Mouse (Mus musculus): ENCODE measurements at regions not wholly inside any gene's neighbourhood (a gene's known extent, or its start where the extent isn't known, plus 50 kb on each side); places are given as distances from the start of the nearest gene placed in this dataset.

GRCm38 (mm10) chr1:186379938-186380847 is 263.1 kb upstream of the Lyplal1 start:
- DNase-seq (ENCODE audit: extremely low spot score in 1 of 2, low spot score in 1 of 2) = no peak

GRCm38 (mm10) chr1:186376906-186377623 is 260.0 kb upstream of the Lyplal1 start:
- DNase-seq (ENCODE audit: extremely low spot score in 1 of 2, low spot score in 1 of 2) = no peak

DNA sequence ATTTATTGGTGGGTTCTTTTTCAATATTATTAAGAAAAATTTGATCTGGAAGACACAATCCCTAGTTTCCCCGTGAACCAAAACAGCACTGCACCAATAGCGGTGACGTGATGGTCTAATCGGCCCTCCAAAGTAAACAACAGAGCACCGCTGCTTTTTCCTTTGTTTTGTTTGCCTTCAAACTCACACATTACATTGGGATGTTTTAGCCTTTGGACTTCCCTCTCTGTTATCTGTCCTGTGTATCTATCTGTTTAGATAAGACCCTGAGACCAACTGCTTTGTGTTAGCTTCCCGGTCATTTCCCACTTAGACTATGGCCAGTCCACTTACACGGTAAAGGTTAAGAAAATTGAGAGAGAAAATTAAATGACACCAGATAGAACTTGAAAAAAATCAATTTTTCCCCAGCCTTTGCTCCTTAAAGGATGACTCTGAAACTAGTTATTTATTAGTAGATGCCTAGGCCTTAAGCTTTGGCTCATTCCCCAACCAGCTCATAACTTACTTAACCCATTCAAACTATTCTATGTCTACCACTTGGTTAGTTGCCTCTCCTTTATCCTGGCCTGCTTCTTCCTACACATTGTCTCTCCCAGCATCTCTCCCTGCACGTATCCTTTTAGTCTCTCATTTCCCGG is 257.0 kb upstream of the Lyplal1 start:
- DNase-seq (ENCODE audit: extremely low spot score in 1 of 2, low spot score in 1 of 2) = no peak

- DNase-seq (ENCODE audit: extremely low spot score in 1 of 2, low spot score in 1 of 2) = no peak
Measured at GRCm38 (mm10) chr1:186373386-186373785, 256.3 kb upstream of the Lyplal1 start.

DNA sequence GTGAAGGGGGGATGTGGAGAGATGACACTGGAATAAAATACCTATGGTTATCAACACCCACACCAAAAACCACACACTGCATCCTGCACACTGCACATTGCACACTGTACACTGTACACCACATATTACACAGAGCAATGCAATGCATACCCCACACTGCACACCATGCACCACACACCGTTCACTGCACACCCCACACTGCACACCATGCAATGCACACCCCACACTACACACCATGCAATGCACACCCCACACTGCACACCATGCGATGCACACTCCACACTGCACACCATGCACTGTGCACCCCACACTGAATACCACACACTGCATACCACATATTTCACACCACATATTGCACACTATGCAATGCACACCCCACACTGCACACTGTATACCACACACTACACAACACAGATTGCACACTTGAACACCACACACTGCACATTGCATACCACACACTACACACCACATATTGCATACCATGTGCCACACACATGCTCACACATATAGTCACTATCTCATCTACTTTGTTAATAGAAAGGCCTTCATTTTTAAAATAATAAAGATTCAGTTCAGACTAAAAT is 255.8 kb upstream of the Lyplal1 start:
- DNase-seq (ENCODE audit: extremely low spot score in 1 of 2, low spot score in 1 of 2) = no peak

GRCm38 (mm10) chr1:186363356-186363755 is 246.2 kb upstream of the Lyplal1 start:
- DNase-seq (ENCODE audit: extremely low spot score in 1 of 2, low spot score in 1 of 2) = no peak

DNA sequence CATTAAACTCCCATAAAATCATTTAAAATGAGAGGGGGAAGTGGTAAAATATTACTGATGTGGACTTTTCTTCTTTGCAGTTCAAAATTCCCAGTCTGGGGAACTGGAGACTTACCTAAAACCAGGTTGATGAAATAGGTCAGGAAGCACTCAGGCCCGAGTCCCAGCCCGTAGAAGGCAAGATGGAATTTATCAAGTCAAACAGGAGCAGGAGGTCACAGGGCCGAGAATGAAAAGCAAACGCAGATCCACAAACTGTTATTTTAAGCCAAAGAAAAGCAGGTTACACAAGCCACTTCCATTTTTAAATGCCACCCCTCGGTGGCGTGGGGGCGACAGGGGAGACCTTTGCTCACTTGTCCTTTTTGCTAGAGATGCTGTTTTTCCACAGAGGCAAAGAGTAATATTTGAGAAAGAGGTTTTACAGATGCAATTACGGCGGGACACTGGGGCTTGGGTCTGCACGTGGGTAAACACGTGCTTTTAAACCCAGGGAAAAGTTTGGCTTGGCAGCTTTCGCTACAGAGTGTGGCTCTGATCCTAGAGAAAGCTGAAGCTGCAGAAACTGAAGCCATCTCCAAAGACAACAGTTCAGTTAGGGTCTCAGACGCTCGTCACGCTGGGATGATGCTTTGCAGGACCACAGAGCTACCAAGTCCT is 241.0 kb upstream of the Lyplal1 start:
- DNase-seq (ENCODE audit: extremely low spot score in 1 of 2, low spot score in 1 of 2) = no peak

DNA sequence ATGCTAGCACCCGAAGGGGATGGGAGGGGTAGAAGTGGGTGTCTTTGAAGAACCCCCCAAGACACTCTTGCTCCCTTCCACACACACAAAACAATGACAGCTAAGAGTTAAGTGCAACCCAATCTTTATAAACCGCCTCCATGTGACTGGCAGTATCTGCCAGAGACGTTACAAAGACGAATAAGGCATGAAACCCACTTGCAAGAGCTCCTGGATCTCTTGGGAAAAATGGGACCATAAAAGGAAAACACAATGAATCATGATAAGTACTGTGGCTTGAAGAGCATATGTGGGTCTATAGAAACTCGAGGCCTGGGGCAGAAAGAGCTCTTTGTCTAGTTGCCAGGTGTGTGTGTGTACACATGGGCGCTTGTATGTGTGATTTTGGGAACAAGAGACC is 237.6 kb upstream of the Lyplal1 start:
- no peak for DNase-seq (ENCODE audit: extremely low spot score in 1 of 2, low spot score in 1 of 2)

DNA sequence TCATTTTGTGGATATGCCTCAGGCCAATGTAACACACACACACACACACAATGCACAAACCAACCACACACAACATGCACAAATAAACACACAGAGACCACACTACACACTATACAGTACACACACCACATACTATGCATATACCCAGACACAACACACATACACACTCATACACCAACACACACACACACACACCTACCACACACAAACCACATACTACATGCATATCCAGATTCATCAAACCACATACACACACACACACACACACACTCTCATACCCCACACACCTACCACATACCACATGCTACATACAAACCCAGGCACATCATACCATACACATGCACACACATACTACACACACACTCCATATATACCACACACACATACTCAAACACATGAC is 237.0 kb upstream of the Lyplal1 start:
- no peak for DNase-seq (ENCODE audit: extremely low spot score in 1 of 2, low spot score in 1 of 2)

GRCm38 (mm10) chr1:186350381-186350780 is 233.3 kb upstream of the Lyplal1 start:
- no peak for DNase-seq (ENCODE audit: extremely low spot score in 1 of 2, low spot score in 1 of 2)

DNA sequence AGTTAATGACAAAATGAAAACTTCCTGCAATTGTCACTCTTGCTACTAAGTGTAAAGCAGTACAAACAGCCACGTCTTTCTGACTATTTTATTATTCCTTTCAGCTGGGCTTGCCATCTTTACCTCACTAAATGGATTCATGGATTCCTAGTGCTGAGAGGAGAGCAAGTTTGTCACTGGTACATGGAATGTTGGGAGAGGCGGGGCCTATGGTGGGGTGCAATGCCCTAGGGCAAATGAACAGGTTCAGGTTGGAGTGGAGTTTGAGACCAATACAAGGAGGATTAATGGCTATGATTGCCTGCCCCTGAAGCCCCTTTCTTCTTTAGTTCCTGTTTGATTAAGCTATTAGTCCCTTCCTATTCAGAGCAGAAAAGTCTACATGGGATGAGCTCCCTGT is 232.9 kb upstream of the Lyplal1 start:
- DNase-seq (ENCODE audit: extremely low spot score in 1 of 2, low spot score in 1 of 2) = no peak

DNA sequence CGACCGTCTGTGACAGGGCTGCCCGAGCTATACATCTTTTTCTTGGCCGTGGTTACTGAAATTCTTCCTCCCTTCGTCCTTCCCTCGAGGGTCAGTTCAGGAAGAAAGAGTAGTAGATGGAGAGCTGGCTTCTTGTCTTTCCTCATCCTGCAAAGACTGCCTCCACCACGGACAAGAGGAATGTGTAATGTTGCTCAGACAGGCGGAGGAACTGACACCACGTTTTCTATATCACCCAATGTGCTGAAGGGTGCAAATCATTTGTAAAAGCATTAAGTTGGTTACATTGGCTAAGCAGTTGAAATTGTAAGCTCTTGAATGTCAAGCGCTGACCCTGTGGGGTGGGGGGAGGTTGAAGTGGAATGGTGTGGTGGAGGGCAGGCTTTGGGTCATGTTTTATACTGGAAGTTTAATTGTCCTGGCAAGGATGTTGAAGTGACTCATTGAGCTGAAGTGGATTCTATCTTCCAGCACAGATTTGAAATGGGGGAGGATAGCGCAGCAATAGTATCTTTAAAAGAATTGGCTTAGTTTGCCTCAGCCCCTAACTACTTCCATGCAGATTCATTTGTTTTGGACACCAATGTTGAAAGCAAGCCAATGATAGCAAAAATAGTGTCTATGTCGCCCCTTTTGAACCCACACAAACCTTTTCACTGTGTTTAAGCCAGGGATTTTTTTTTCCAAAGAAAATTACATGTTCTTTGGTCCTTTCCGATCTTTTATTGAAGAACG is 230.5 kb upstream of the Lyplal1 start:
- DNase-seq (ENCODE audit: extremely low spot score in 1 of 2, low spot score in 1 of 2) = no peak

- DNase-seq (ENCODE audit: extremely low spot score in 1 of 2, low spot score in 1 of 2) = peak in 1 of 2 experiments; percentile 12
Measured at GRCm38 (mm10) chr1:186345449-186345848, 228.3 kb upstream of the Lyplal1 start.

DNA sequence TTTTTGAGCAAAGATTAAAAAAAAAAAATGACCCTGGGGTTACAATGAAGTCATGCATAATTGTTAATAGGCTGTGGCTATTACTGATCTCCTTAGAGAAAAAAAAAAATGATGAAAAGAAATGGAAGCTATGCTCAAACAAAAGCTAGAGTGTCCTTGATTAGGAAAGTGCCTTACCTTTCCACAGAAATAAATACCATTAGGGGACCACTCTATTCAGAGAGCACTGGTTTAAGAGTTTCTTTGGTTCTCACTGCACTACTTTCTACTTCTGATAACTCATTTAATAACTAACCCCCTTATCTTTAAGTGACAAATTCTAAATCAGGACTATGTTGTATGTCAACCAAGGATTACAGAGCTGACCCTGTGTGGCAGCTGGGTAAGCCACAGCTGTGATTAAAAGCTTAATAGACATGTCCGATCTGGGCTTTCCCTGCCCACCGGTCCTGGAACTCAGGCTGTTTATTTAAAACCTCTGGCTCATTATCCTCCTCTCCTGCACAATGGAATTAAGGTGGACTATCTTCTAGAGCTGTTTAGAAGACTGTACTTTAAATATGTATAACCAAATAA is 225.9 kb upstream of the Lyplal1 start:
- DNase-seq (ENCODE audit: extremely low spot score in 1 of 2, low spot score in 1 of 2) = no peak

DNA sequence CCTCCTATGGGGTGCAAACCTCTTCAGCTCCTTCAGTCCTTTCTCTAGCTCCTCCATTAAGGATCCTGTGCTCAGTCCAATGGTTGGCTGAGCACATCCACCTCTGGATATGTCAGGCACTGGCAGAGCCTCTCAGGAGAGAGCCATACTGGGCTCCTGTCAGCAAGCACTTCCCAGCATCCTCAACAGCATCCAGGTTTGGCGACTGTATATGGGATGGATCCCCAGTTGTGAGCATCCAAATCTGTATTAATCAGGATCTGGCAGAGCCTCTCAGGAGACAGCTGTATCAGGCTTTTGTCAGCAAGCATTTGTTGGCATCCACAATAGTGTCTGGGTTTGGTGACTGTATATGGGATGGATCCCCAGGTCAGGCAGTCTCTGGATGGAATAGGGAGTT is 225.3 kb upstream of the Lyplal1 start:
- no peak for DNase-seq (ENCODE audit: extremely low spot score in 1 of 2, low spot score in 1 of 2)

GRCm38 (mm10) chr1:186341878-186342277 is 224.8 kb upstream of the Lyplal1 start:
- DNase-seq (ENCODE audit: extremely low spot score in 1 of 2, low spot score in 1 of 2) = no peak

DNA sequence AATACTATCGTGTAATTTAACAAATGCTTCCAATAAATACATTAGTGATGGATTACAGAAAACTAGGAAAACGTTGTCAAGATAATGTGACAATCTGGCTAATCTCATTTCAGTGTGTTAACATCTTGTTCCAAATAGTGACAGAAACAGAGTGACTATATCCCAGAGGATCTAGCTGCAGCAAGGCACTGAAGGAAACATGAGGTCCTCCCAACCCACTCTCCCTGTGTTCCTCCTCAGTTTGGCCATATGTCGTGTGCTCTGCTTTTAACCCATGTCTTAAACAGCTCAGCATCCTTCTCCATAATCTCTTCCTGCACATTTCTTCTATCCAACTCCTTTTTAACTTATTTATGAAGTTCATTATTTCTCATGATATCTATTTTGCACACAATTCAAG is 223.6 kb upstream of the Lyplal1 start:
- DNase-seq (ENCODE audit: extremely low spot score in 1 of 2, low spot score in 1 of 2) = peak; percentile 8 to 10

GRCm38 (mm10) chr1:186317285-186317684 is 200.2 kb upstream of the Lyplal1 start:
- DNase-seq (ENCODE audit: extremely low spot score in 1 of 2, low spot score in 1 of 2) = no peak

GRCm38 (mm10) chr1:186314180-186314579 is 197.1 kb upstream of the Lyplal1 start:
- no peak for DNase-seq (ENCODE audit: extremely low spot score in 1 of 2, low spot score in 1 of 2)

Data from frontal cortex, adult 2 months (tissue).